Mouse (Mus musculus) E14TG2a.4 (cell line): ENCODE measurements around the gene Anapc2.

ENCODE experiments used
- CTCF ChIP-seq: conservative IDR thresholded peaks from 2 replicates; pipeline ENCODE4 v1.5.1; 2014; ENCODE audit warnings: low read length
- NANOG ChIP-seq: IDR thresholded peaks from 2 replicates; pipeline ENCODE4 v1.6.1; 2014; ENCODE audit warnings: borderline replicate concordance, low read length, mixed read lengths
- POU5F1 ChIP-seq: IDR thresholded peaks from 2 replicates; pipeline ENCODE4 v1.6.1; 2014; ENCODE audit warnings: low read length, borderline replicate concordance

GRCm38 (mm10) chr2:25231038-25231437 lies 41.2 kb upstream of the Anapc2 start:
- no peak for TF ChIP-seq CTCF
- no peak for TF ChIP-seq POU5F1
- no peak for TF ChIP-seq NANOG
